Mouse (Mus musculus) kidney, postnatal 14 days (tissue): ENCODE results near the gene Tm9sf2.
A peak's percentile ranks its signal among the peaks of the same experiment; 100 is the strongest.

Source experiments
- DNase-seq: peaks from one replicate; pipeline ENCODE4 v3.0.0; 2022; ENCODE audit warnings: mixed read lengths

Tm9sf2 gene

GRCm38 (mm10) chr14:122106822-122107468, at the start of gene Tm9sf2:
Gene Tm9sf2 (plus strand): TSS chr14:122107038.
- peak; percentile 97 for DNase-seq

- no peak for DNase-seq
Observed at GRCm38 (mm10) chr14:122057941-122058346, 48.9 kb upstream of the Tm9sf2 start.

- DNase-seq = peak; percentile 85
Observed at GRCm38 (mm10) chr14:122060642-122061041, 46.2 kb upstream of the Tm9sf2 start.

- DNase-seq = no peak
Observed at GRCm38 (mm10) chr14:122061376-122061775, 45.5 kb upstream of the Tm9sf2 start.

GRCm38 (mm10) chr14:122062411-122063090, 44.3 kb upstream of the Tm9sf2 start:
- DNase-seq = no peak

- DNase-seq = no peak
Observed at GRCm38 (mm10) chr14:122063599-122063998, 43.2 kb upstream of the Tm9sf2 start.

GRCm38 (mm10) chr14:122064519-122064918, 42.3 kb upstream of the Tm9sf2 start:
- DNase-seq = peak; percentile 66

GRCm38 (mm10) chr14:122066243-122066642, 40.6 kb upstream of the Tm9sf2 start:
- DNase-seq = no peak

GRCm38 (mm10) chr14:122068036-122068435, 38.8 kb upstream of the Tm9sf2 start:
- peak; percentile 62 for DNase-seq

GRCm38 (mm10) chr14:122068801-122069695, 37.8 kb upstream of the Tm9sf2 start:
- DNase-seq = peak; percentile 26

GRCm38 (mm10) chr14:122069948-122070347, 36.9 kb upstream of the Tm9sf2 start:
- DNase-seq = no peak

- DNase-seq = no peak
Observed at GRCm38 (mm10) chr14:122073422-122073821, 33.4 kb upstream of the Tm9sf2 start.

- no peak for DNase-seq
Observed at GRCm38 (mm10) chr14:122074360-122074759, 32.5 kb upstream of the Tm9sf2 start.

GRCm38 (mm10) chr14:122075485-122076200, 31.2 kb upstream of the Tm9sf2 start:
- DNase-seq = no peak

GRCm38 (mm10) chr14:122077017-122077416, 29.8 kb upstream of the Tm9sf2 start:
- DNase-seq = no peak

- DNase-seq = peak; percentile 51
Observed at GRCm38 (mm10) chr14:122079428-122079827, 27.4 kb upstream of the Tm9sf2 start.

GRCm38 (mm10) chr14:122079921-122080320, 26.9 kb upstream of the Tm9sf2 start:
- DNase-seq = no peak

- no peak for DNase-seq
Observed at GRCm38 (mm10) chr14:122081308-122081707, 25.5 kb upstream of the Tm9sf2 start.

- DNase-seq = no peak
Observed at GRCm38 (mm10) chr14:122083499-122083898, 23.3 kb upstream of the Tm9sf2 start.

GRCm38 (mm10) chr14:122087956-122088355, 18.9 kb upstream of the Tm9sf2 start:
- no peak for DNase-seq

- no peak for DNase-seq
Observed at GRCm38 (mm10) chr14:122092363-122092762, 14.5 kb upstream of the Tm9sf2 start.

- DNase-seq = no peak
Observed at GRCm38 (mm10) chr14:122096331-122096730, 10.5 kb upstream of the Tm9sf2 start.

GRCm38 (mm10) chr14:122099584-122099983, 7.3 kb upstream of the Tm9sf2 start:
- DNase-seq = no peak
